Mouse (Mus musculus): ENCODE data around the gene Gstt2. TPM values are rescaled to one million over a fixed set of nuclear protein-coding genes. Genes with fewer than 3 reads are reported as not detected.

Gene Gstt2
- polyA plus RNA-seq (2017; shearing (Covaris generic)): 10 to 100 TPM; 52.2 to 69.9 (median 64.5) TPM

GRCm38 (mm10) chr10:75837248-75837759 lies at the start of gene Gstt2:
Gene Gstt2 (minus strand): TSS chr10:75837424.
- ATAC-seq: no peak

- ATAC-seq: no peak
Measured at GRCm38 (mm10) chr10:75884742-75885141, 47.5 kb upstream of the Gstt2 start.

- peak; percentile 64 for ATAC-seq
Measured at GRCm38 (mm10) chr10:75883232-75883552, 46.0 kb upstream of the Gstt2 start.

GRCm38 (mm10) chr10:75882433-75883231 lies 45.4 kb upstream of the Gstt2 start:
- no peak for ATAC-seq

GRCm38 (mm10) chr10:75881578-75882432 lies 44.6 kb upstream of the Gstt2 start:
- no peak for ATAC-seq

- ATAC-seq: no peak
Measured at GRCm38 (mm10) chr10:75880771-75881577, 43.8 kb upstream of the Gstt2 start.

GRCm38 (mm10) chr10:75880351-75880750 lies 43.1 kb upstream of the Gstt2 start:
- no peak for ATAC-seq

GRCm38 (mm10) chr10:75878836-75879235 lies 41.6 kb upstream of the Gstt2 start:
- ATAC-seq: no peak

GRCm38 (mm10) chr10:75873543-75874170 lies 36.4 kb upstream of the Gstt2 start:
- no peak for ATAC-seq

GRCm38 (mm10) chr10:75872915-75873542 lies 35.8 kb upstream of the Gstt2 start:
- peak; percentile 64 for ATAC-seq

GRCm38 (mm10) chr10:75872025-75872914 lies 35.0 kb upstream of the Gstt2 start:
- peak; percentile 32 for ATAC-seq

- ATAC-seq: no peak
Measured at GRCm38 (mm10) chr10:75861587-75861986, 24.4 kb upstream of the Gstt2 start.

GRCm38 (mm10) chr10:75860746-75861145 lies 23.5 kb upstream of the Gstt2 start:
- no peak for ATAC-seq

GRCm38 (mm10) chr10:75859786-75860470 lies 22.7 kb upstream of the Gstt2 start, which contains the start of gene Mif:
Gene Mif (minus strand): TSS chr10:75860240.
- ATAC-seq: peak; percentile 99

GRCm38 (mm10) chr10:75859107-75859746 lies 22.0 kb upstream of the Gstt2 start:
- ATAC-seq: no peak

- ATAC-seq: no peak
Measured at GRCm38 (mm10) chr10:75857598-75857997, 20.4 kb upstream of the Gstt2 start.

- no peak for ATAC-seq
Measured at GRCm38 (mm10) chr10:75856976-75857375, 19.8 kb upstream of the Gstt2 start.

- ATAC-seq: no peak
Measured at GRCm38 (mm10) chr10:75856155-75856907, 19.1 kb upstream of the Gstt2 start.
